Mouse (Mus musculus) small intestine, adult 2 months (tissue): ENCODE measurements around the gene 4930518I15Rik.

ENCODE experiments used
- CTCF ChIP-seq: fragments of 200-500 bp; IDR thresholded peaks from 2 replicates; pipeline ENCODE4 v1.5.1; 2012; ENCODE audit warnings: low read depth, mild to moderate bottlenecking, control low read depth, inconsistent platforms, low read length, moderate library complexity, mixed read lengths; ENCODE audit not compliant: insufficient replicate concordance, insufficient read length; ENCODE audit errors: extremely low read depth
- POLR2A ChIP-seq: fragments of 200-500 bp; IDR thresholded peaks from 2 replicates; pipeline ENCODE4 v1.6.1; 2012; ENCODE audit warnings: low read depth, mild to moderate bottlenecking, control low read depth, inconsistent platforms, low read length, moderate library complexity

DNA sequence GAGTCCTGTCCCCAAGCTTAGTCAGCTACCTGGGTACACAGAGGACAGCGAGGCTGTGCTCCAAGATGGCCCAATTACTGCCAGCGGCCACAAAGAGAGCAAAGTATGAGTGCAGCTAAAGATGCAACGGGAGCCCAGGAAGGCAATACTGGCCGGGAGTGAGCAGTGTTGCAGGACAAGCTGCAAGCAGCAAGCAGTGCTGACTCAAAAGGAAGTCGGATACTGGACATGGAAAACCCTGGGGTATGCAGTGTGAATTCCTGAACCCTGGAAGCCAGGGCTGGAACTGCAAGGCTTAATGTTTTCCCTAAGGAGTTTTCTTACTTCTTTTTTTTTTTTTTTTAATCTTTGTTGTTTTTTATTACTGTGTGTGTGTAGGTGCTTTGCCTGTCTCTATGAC is 46.2 kb downstream of the 4930518I15Rik start:
- TF ChIP-seq POLR2A (no peak), CTCF (no peak)
